Mouse (Mus musculus) spleen, adult 12 weeks (tissue): Measurements from ENCODE around the gene Rab25.
"Not testable (repeated sequence)": the region's sequence is repeated elsewhere in the genome, so short reads cannot be mapped to it uniquely, and the experiment has no call there.

Source experiments
- DNase-seq: peaks from one replicate; pipeline ENCODE4 v3.0.0; 2022; ENCODE audit warnings: low spot score

Gene Rab25

DNA sequence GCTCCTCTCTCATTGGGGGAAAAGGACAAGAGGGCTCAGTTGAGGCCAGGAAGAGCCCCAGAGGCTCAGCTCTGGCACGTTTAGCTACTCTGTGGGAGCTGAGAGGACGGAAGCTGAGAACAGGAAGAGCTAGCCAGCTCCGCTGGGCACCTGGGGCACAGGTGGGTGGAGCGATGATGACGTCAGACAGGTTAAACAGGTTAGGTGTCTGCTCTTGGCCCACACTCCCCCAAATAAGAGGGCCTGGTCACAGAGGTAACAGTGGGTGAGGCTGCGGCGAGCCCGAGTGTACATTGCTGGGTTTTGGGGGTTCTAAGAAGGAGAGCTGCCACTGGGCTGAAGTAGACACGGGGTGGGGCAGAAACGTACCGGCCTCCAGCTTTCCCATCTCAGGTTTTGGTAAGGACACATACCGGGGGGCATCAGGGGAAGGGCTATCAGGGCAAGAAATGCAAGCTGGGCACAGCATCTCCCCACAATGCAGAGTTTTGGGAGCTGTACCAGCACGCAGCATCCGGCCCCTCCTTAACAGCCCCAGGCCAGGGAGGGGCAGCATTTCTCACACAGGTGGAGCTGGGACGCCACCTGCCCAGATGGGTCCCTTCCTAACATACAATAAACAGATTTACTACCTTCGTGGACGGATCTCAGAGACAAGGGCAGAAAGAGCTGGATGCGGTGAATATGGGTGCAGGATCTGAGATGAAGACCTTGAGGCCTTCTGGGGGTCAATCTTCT is at the start of gene Rab25:
Gene Rab25 (minus strand): TSS at position 121 of the 738 bp plus-strand sequence.
- no peak for DNase-seq

- not testable (repeated sequence) for DNase-seq
Measured at GRCm38 (mm10) chr3:88596547-88596946, 48.4 kb upstream of the Rab25 start.

- no peak for DNase-seq
Measured at GRCm38 (mm10) chr3:88593893-88594580, 45.9 kb upstream of the Rab25 start.

DNA sequence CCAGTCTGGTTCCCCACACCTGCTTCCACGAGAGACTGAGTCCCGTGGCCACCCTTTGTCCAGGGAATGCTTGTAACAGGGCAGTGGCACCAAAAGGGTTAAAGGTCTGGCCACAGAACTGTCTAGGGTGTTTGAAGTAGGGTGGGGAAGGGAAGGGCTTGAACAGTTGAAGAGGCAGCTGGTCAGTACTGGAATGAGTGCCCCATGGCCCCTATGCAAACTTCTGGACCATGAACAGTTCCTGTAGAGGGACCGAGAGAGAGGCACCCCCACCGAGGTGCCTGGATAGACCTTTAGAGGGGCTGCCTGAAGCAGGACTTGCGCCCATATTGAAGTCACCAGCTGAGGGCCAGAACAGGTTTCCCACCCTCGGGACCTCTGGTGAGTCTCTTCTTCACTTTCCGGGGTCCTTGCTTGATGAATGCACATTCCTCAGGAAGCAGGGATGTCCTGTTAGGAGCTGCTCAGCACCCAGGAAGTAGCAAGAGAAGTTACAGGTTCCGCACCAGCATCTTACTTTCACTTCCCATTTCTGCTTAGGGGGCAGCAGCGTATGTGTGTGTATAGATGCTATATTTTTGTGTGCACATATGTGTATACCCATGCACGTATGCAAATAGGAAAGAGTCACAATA is 45.0 kb upstream of the Rab25 start:
- peak; percentile 30 for DNase-seq

DNA sequence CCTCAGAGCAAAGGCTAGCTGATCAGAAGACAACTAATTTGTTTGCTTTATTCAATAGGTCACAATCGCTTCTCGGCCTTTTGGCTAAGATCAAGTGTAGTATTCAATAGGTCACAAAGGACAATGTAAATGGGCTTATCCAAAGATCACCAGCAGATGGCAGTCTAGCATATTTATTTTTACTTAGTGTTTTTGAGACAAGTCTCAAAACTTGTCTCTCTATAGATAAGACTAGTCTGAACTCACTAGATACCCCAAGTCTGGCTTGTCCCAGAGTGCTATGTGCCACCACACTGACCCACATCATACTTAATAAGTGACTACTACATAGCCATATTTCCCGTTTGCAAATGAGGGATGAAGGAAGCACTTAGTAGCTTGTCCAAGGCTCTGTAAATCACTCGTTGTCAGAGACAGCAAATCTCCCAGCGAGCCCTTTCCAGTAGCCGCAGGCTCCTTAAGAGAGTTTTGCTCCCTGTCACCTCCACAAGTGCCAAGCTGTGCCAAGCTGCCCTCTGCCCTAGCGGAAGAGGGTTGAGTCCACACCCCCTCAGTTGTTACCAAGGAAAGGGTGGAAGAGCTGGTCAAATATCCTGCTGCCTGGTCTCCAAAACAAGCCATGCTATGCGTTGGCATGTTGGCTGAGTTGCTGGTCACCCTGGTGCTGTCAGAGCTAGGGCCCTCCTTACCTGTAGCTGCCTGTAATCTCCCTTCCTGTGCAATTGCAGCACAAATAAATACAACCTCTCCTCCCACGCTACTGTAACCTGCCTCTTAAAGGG is 44.0 kb upstream of the Rab25 start:
- peak; percentile 27 for DNase-seq

GRCm38 (mm10) chr3:88591044-88591443 is 42.9 kb upstream of the Rab25 start:
- no peak for DNase-seq

GRCm38 (mm10) chr3:88590246-88590645 is 42.1 kb upstream of the Rab25 start:
- DNase-seq: no peak

- DNase-seq: no peak
Measured at GRCm38 (mm10) chr3:88586640-88587039, 38.5 kb upstream of the Rab25 start.

GRCm38 (mm10) chr3:88585769-88586168 is 37.7 kb upstream of the Rab25 start:
- no peak for DNase-seq

DNA sequence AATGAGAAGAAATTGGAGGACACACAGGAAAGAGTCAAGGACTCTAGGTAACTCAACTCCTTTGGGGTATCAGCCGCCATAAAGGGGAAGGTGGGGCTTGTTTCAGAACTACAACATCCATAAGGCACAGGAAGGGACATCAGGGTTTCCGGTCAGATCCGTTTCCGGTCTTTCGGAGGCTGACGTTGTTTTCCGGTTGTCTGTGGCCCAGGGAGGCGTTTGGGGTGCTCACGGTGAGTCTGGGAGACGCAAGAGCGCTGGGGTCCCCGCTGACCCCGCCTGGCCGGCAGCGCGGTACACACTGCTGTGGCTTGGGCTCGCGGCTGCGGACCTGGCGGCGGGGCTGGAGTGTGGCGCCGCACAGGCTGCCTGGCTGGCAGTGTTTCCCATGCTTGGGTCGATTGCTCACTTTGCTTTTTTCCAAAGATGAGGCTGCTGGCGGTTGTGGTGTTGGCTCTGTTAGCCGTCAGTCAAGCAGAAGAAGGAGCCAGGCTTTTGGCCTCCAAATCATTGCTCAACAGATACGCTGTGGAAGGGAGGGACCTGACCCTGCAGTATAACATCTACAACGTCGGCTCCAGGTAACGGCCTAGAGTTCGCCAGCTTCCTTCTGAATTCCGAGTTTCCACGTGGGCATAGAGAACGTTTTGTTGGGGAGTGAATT is 31.5 kb upstream of the Rab25 start:
- peak; percentile 57 for DNase-seq

DNA sequence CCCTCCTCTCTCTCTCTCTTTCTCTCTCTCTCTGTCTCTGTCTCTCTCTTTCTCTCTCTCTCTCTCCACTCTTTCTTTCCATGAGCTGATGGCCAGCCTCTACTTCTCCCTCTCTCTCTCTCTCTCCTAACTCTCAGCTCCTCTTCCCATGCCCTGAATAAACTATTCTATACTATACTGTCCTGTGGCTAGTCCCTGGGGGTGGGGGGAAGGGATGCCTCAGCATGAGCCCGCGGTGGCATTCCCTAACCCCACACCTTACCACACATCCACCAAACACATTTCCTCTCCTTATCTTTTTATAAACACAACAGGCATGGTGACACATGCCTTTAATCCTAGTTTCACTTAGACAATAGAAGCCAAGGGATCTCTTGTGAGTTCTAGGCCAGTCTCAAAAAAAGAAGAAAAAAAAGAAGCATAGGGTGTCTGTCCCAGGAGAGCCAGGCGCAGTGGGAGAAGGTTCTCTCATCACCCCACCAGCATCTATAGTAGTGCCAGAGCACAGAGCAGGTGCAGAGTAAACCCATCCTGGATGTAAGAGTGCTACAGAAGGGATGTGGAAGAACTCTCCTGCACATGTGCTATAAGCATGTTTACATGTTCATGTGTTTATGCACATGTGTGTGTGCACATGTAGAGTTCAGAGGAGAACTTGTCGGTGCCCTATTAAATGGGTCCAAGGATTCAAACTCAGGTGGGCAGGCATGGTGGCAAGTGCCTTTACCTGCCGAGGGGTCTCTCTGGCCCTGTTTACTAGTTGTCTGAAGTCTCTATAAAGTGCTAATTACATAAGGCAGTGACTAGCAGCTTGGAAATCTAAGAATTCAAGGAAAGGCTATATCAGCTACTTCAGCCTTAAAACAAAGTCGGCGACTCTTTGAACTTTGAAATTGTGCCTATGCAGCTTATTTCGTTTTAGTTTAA is 30.7 kb upstream of the Rab25 start:
- DNase-seq: no peak

- DNase-seq: not testable (repeated sequence)
Measured at GRCm38 (mm10) chr3:88577846-88578245, 29.7 kb upstream of the Rab25 start.

DNA sequence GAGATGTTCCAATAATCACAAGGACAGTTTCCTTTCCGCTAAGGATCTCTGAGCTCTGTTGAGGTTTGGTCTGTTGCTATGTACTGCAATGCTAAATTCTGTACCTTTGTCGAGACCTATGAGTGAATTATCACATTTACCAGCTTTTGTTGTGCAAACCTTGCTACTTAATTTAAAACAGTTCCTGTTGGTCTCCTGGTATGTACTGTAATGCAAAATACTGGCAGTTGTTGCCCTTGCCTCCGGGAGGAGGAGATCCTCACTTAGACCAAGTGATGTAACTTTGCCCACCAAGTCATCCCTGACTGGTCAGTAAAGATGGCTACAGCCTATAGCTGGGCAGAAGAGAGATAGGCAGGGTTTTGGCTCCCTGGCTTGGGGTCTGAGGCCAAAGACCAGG is 27.4 kb upstream of the Rab25 start, which contains the start of gene Ssr2:
Gene Ssr2 (plus strand): TSS at position 337 of the 400 bp plus-strand sequence.
- DNase-seq: no peak

DNA sequence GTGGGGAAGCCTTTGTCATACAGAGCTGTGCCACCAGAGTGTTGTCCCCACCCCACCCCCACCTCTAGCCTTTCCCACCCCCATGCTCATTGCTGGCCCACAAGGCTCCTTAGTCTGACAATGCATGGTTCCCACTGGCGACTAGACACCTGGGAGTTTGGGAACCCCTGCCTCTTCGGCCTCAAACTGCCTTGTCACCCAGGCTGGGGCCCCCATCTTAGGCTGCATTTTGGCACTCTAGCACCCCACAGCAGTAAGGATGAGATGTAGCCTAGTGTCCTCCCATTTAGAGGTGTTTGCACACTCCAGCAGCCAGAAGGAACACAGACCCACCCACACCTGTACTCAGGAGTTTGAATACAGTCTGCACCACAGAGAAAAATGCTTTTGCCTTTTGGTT is 25.7 kb upstream of the Rab25 start:
- no peak for DNase-seq

GRCm38 (mm10) chr3:88572835-88573234 is 24.7 kb upstream of the Rab25 start:
- no peak for DNase-seq

- no peak for DNase-seq
Measured at GRCm38 (mm10) chr3:88571856-88572255, 23.8 kb upstream of the Rab25 start.

GRCm38 (mm10) chr3:88570341-88570740 is 22.2 kb upstream of the Rab25 start:
- DNase-seq: no peak

DNA sequence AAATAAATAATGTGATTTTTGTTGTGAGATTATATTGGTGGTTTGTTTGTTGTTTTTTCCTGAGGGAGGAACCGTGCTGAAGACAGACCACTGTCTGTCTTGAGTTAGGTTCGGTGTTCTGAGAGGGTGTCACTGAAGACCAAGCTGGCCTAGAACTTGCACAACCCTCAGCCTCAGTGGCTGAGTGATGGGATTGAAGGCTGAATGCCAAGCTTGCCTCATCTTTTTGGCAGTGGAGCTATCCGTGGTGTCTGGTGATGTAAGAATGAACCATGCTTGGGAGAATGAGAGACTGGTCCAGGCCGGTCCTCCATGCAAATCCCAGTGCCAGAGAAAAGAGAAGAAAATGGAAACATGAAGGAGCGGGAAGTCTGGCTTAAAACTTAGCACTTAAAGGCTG is 21.6 kb upstream of the Rab25 start:
- no peak for DNase-seq

DNA sequence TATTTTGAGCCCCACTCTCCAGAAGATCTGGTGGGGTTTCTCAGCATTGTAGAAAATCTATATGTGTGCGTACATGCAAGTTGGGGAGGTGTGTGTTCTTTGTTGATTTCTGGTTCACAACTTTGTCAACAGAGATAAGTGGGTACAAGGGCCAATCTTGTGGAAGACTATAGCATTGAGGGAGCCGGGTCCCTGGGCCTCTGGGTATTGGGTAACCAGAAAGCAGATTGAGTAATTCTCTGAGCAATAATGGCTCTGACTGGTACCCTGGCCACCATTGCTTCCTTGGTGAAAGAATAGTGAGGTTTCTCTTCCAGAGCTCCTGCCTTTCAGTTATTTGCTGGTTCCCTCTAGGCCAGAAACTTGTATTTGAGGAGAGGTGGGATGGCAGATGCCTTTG is 21.0 kb upstream of the Rab25 start:
- no peak for DNase-seq

DNA sequence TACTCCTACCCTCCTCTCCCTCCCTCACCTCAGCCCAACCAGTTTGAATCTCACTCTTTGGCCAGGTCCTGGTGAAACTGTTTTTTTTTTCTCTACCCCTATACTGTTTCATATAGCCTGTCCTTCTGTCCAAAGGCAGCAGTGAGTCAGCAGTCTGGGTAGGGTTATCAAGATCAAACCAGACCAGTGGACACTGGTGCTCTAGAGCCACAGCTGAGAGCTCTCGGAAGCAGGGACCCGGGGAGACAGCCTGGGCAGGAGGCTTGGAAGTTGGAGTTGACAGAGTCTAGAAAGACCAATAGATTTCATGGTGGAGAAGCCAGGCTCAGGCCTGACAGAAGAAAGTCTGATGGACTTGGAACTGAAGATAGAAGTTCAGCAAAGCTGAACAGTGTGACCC is 20.5 kb upstream of the Rab25 start:
- no peak for DNase-seq

- DNase-seq: no peak
Measured at GRCm38 (mm10) chr3:88567892-88568291, 19.8 kb upstream of the Rab25 start.
